Mouse (Mus musculus) liver, postnatal 0 days (tissue): Measurements from ENCODE around the gene Snrpc. TPM values are rescaled to one million over a fixed set of nuclear protein-coding genes. Genes with fewer than 3 reads are reported as not detected.
"Not testable (repeated sequence)": the region's sequence is repeated elsewhere in the genome, so short reads cannot be mapped to it uniquely, and the experiment has no call there.

Experiments
- ATAC-seq: fragments of 200-750 bp; cut with Nextera tagmentation; 2 replicates; pipeline ENCODE4 v1.8.0; 2017; ENCODE audit warnings: mild to moderate bottlenecking, moderate library complexity
- DNase-seq: peaks from one replicate; pipeline ENCODE4 v3.0.0-alpha.2; 2016
- H3K27ac ChIP-seq: fragments of 300-500 bp; sonication (generic); 2 replicates; pipeline ENCODE4 v1.5.1; 2014; ENCODE audit warnings: antibody characterized with exemption, moderate library complexity, mild to moderate bottlenecking, low read depth
- H3K27me3 ChIP-seq: fragments of 300-500 bp; sonication (generic); 2 replicates; pipeline ENCODE4 v1.6.1; 2014; ENCODE audit warnings: low read length, control low read depth, mixed read lengths; ENCODE audit not compliant: insufficient read depth
- H3K36me3 ChIP-seq: fragments of 300-500 bp; sonication (generic); replicated peaks from 2 replicates; pipeline ENCODE4 v1.6.1; 2014; ENCODE audit warnings: mild to moderate bottlenecking, control low read depth, low read length, moderate library complexity, mixed read lengths; ENCODE audit not compliant: insufficient read depth
- H3K4me1 ChIP-seq: fragments of 300-500 bp; sonication (generic); 2 replicates; pipeline ENCODE4 v1.6.1; 2014; ENCODE audit warnings: antibody characterized with exemption, mild to moderate bottlenecking, control low read depth; ENCODE audit not compliant: insufficient read depth
- H3K4me2 ChIP-seq: fragments of 300-500 bp; sonication (generic); 2 replicates; pipeline ENCODE4 v1.6.1; 2014; ENCODE audit warnings: low read depth, mild to moderate bottlenecking, low read length, moderate library complexity, mixed read lengths
- H3K4me3 ChIP-seq: fragments of 300-500 bp; sonication (generic); 2 replicates; pipeline ENCODE4 v1.5.1; 2014; ENCODE audit warnings: low read depth, low read length
- H3K9ac ChIP-seq: fragments of 300-500 bp; sonication (generic); replicated peaks from 2 replicates; pipeline ENCODE4 v1.6.1; 2014; ENCODE audit warnings: mild to moderate bottlenecking, moderate library complexity
- H3K9me3 ChIP-seq: fragments of 300-500 bp; sonication (generic); 2 replicates; pipeline ENCODE4 v1.6.1; 2016; ENCODE audit warnings: mild to moderate bottlenecking, control low read depth, low read length, mixed read lengths
- CTCF ChIP-seq: sonication (generic); IDR thresholded peaks from 2 replicates; pipeline ENCODE4 v1.5.1; 2016; ENCODE audit warnings: antibody characterized with exemption, low read depth
- EP300 ChIP-seq: IDR thresholded peaks from 2 replicates; pipeline ENCODE4 v1.6.1; 2016; ENCODE audit warnings: antibody characterized with exemption, low read depth, mild to moderate bottlenecking
- WGBS: fragments of 180-500 bp; shearing (Covaris S2); extraction: QIAGEN DNeasy Blood & Tissue Kit; methylation state at CpG from one replicate; pipeline ENCODE4 v1.1.7; 2014; ENCODE audit not compliant: insufficient replicate concordance; 5-methylcytosine and 5-hydroxymethylcytosine counted together
- polyA plus RNA-seq: library from polyadenylated mRNA; unstranded; fragments of >200 nt; fragmentation: Nextera tagmentation; extraction: Ambion mirVana; gene quantifications from 2 replicates; pipeline ENCODE4 v1.2.1, GENCODE M21; 2015

Gene Snrpc
- polyA plus RNA-seq = 96.2 and 99.0 TPM in 2 replicates

- not testable (repeated sequence) for ATAC-seq, H3K9me3 ChIP-seq, H3K27me3 ChIP-seq, DNase-seq, H3K9ac ChIP-seq, H3K36me3 ChIP-seq, H3K4me3 ChIP-seq
- Histone ChIP-seq H3K4me2 (peak within 1 kb of the TSS; percentile 78; the same call in 1 of the 2 replicates), H3K27ac (peak within 1 kb of the TSS; percentile 84), H3K4me1 (peaks cover 16% of the 10 kb centered on the region; the same call in 1 of the 2 replicates)
- 73% methylated on average over 3 of the region's 4 CpGs for WGBS
Measured at GRCm38 (mm10) chr17:27837850-27838249, at the start of gene Snrpc. Gene Snrpc, plus strand, starts transcription at chr17:27838150.

- DNase-seq (no peak), ATAC-seq (no peak)
- Histone ChIP-seq H3K27ac (peak overlapping the region; percentile 57), H3K4me2 (no peak overlapping the region), H3K9ac (no peak overlapping the region), H3K27me3 (no peaks in the 10 kb centered on the region), H3K4me1 (peaks cover 22% of the 10 kb centered on the region), H3K4me3 (no peak overlapping the region), H3K9me3 (no peaks in the 10 kb centered on the region), H3K36me3 (peaks cover 34% of the 10 kb centered on the region)
- TF ChIP-seq EP300 (no peak), CTCF (no peak)
- WGBS = 85% methylated on average over 6 of the region's 6 CpGs
Measured at GRCm38 (mm10) chr17:27788456-27789172, 49.3 kb upstream of the Snrpc start.

GRCm38 (mm10) chr17:27790015-27790414, 47.9 kb upstream of the Snrpc start:
- no peaks in the 10 kb centered on the region for H3K27me3 ChIP-seq
- H3K9me3 ChIP-seq = no peaks in the 10 kb centered on the region
- H3K4me3 ChIP-seq = no peak overlapping the region
- H3K27ac ChIP-seq = 0 out of 2 replicates have a peak overlapping the region, but pooled peaks have one; percentile 5
- ATAC-seq (no peak), DNase-seq (no peak)
- H3K9ac ChIP-seq = no peak overlapping the region
- TF ChIP-seq EP300 (no peak), CTCF (no peak)
- H3K36me3 ChIP-seq = peaks cover 24% of the 10 kb centered on the region
- 72% methylated on average over 5 of the region's 5 CpGs for WGBS
- peaks cover 29% of the 10 kb centered on the region for H3K4me1 ChIP-seq
- H3K4me2 ChIP-seq = no peak overlapping the region

- Histone ChIP-seq H3K27me3 (no peaks in the 10 kb centered on the region), H3K9ac (no peak overlapping the region; the same call in 1 of the 2 replicates), H3K4me1 (peaks cover 32% of the 10 kb centered on the region), H3K4me3 (no peak overlapping the region), H3K4me2 (no peak overlapping the region), H3K27ac (peak overlapping the region; percentile 41; the same call in 1 of the 2 replicates), H3K9me3 (no peaks in the 10 kb centered on the region), H3K36me3 (peaks cover 15% of the 10 kb centered on the region)
- TF ChIP-seq CTCF = no peak
- TF ChIP-seq EP300 = no peak
- DNase-seq (no peak), ATAC-seq (no peak)
- WGBS = 83% methylated on average over 2 of the region's 2 CpGs
Measured at GRCm38 (mm10) chr17:27790976-27791375, 47.0 kb upstream of the Snrpc start.

- Histone ChIP-seq H3K27ac (peak overlapping the region; percentile 41), H3K36me3 (0 out of 2 replicates have a peak, but pooled peaks cover 14% of the 10 kb centered on the region), H3K9me3 (no peaks in the 10 kb centered on the region), H3K4me3 (no peak overlapping the region), H3K27me3 (no peaks in the 10 kb centered on the region), H3K9ac (no peak overlapping the region), H3K4me1 (peaks cover 36% of the 10 kb centered on the region), H3K4me2 (no peak overlapping the region)
- no peak for ATAC-seq
- 51% methylated on average over 2 of the region's 2 CpGs for WGBS
- TF ChIP-seq EP300 (no peak), CTCF (no peak)
- DNase-seq = no peak
Measured at GRCm38 (mm10) chr17:27791556-27791955, 46.4 kb upstream of the Snrpc start.

GRCm38 (mm10) chr17:27792516-27792915, 45.4 kb upstream of the Snrpc start:
- Histone ChIP-seq H3K36me3 (0 out of 2 replicates have a peak, but pooled peaks cover 14% of the 10 kb centered on the region), H3K4me1 (peaks cover 44% of the 10 kb centered on the region), H3K4me3 (no peak overlapping the region), H3K27me3 (no peaks in the 10 kb centered on the region), H3K27ac (peak overlapping the region; percentile 83), H3K4me2 (no peak overlapping the region), H3K9me3 (no peaks in the 10 kb centered on the region), H3K9ac (no peak overlapping the region; the same call in 1 of the 2 replicates)
- DNase-seq = no peak
- no peak for TF ChIP-seq EP300
- no peak for TF ChIP-seq CTCF
- WGBS = 67% methylated on average over 4 of the region's 4 CpGs
- no peak for ATAC-seq
